Mouse (Mus musculus): ENCODE data around the gene Gda. TPM values are rescaled to one million over a fixed set of nuclear protein-coding genes. Genes with fewer than 3 reads are reported as not detected.

The Gda gene
- 0.13 and 0.16 TPM in 2 replicates for total RNA-seq (2012; rRNA removed)

- Histone ChIP-seq H3K9me3 (ENCODE audit: control insufficient read depth, insufficient read depth, low read depth, low read length) (no peaks in the 10 kb centered on the region), H3K9ac (ENCODE audit: insufficient read depth, low read depth, low read length, poor library complexity, severe bottlenecking) (peak within 1 kb of the TSS; percentile 45), H3K36me3 (ENCODE audit: control insufficient read depth, insufficient read depth, low read length, poor library complexity, severe bottlenecking) (no peaks in the 10 kb centered on the region), H3K27ac (ENCODE audit: insufficient read depth, low read depth, low read length, poor library complexity, severe bottlenecking) (no peak within 1 kb of the TSS), H3K4me3 (ENCODE audit: insufficient read depth in 1 of 2, low read depth in 1 of 2, low read length in 2 of 2, poor library complexity in 1 of 2, severe bottlenecking in 1 of 2) (peak within 1 kb of the TSS; percentile 68 to 75), H3K4me1 (ENCODE audit: control insufficient read depth in 2 of 2, insufficient read depth in 2 of 2, low read length in 2 of 2, poor library complexity in 1 of 2) (no peaks in the 10 kb centered on the region; a peak in 1 of 4 replicates)
- no peak for TF ChIP-seq CHD2 (IDR thresholded peaks at IDR 0.05; ENCODE audit: low read depth, low read length)
- TF ChIP-seq ZC3H11A (IDR thresholded peaks at IDR 0.05; ENCODE audit: borderline replicate concordance, low read depth, low read length) = no peak
- TF ChIP-seq MAFK (IDR thresholded peaks at IDR 0.05; ENCODE audit: insufficient read depth, low read depth, low read length) = no peak
- no peak for TF ChIP-seq HCFC1 (IDR thresholded peaks at IDR 0.05; ENCODE audit: borderline replicate concordance, insufficient read depth, low read length)
- TF ChIP-seq ZNF384 (IDR thresholded peaks at IDR 0.05; ENCODE audit: low read depth, low read length) = no peak
- no peak for DNase-seq (ENCODE audit: low read depth, low spot score)
- in situ Hi-C loops (cut with MboI; ENCODE audit: low sequenced_read_pairs in 2 of 2, unreplicated experiment in 2 of 2) = no loop called here
These were observed at the start of gene Gda for GRCm38 (mm10) chr19:21473345-21473744. TSS of gene Gda (minus strand) at chr19:21473445.

- Histone ChIP-seq H3K9ac (ENCODE audit: insufficient read depth, low read depth, low read length, poor library complexity, severe bottlenecking) (no peak overlapping the region), H3K4me1 (ENCODE audit: control insufficient read depth in 2 of 2, insufficient read depth in 2 of 2, low read length in 2 of 2, poor library complexity in 1 of 2) (no peaks in the 10 kb centered on the region), H3K4me3 (ENCODE audit: insufficient read depth in 1 of 2, low read depth in 1 of 2, low read length in 2 of 2, poor library complexity in 1 of 2, severe bottlenecking in 1 of 2) (no peak overlapping the region), H3K9me3 (ENCODE audit: control insufficient read depth, insufficient read depth, low read depth, low read length) (no peaks in the 10 kb centered on the region), H3K36me3 (ENCODE audit: control insufficient read depth, insufficient read depth, low read length, poor library complexity, severe bottlenecking) (no peaks in the 10 kb centered on the region), H3K27ac (ENCODE audit: insufficient read depth, low read depth, low read length, poor library complexity, severe bottlenecking) (no peak overlapping the region)
- in situ Hi-C loops (cut with MboI; ENCODE audit: low sequenced_read_pairs in 2 of 2, unreplicated experiment in 2 of 2) = no loop called here
- no peak for DNase-seq (ENCODE audit: low read depth, low spot score)
- TF ChIP-seq ZC3H11A (IDR thresholded peaks at IDR 0.05; ENCODE audit: borderline replicate concordance, low read depth, low read length) (no peak), ZNF384 (IDR thresholded peaks at IDR 0.05; ENCODE audit: low read depth, low read length) (no peak), MAFK (IDR thresholded peaks at IDR 0.05; ENCODE audit: insufficient read depth, low read depth, low read length) (no peak), CHD2 (IDR thresholded peaks at IDR 0.05; ENCODE audit: low read depth, low read length) (no peak), HCFC1 (IDR thresholded peaks at IDR 0.05; ENCODE audit: borderline replicate concordance, insufficient read depth, low read length) (no peak)
These were observed 47.0 kb upstream of the Gda start for GRCm38 (mm10) chr19:21520280-21520679.

- no peaks in the 10 kb centered on the region for H3K9me3 ChIP-seq (ENCODE audit: control insufficient read depth, insufficient read depth, low read depth, low read length)
- H3K4me1 ChIP-seq (ENCODE audit: control insufficient read depth in 2 of 2, insufficient read depth in 2 of 2, low read length in 2 of 2, poor library complexity in 1 of 2) = no peaks in the 10 kb centered on the region
- peak; percentile 28 for DNase-seq (ENCODE audit: low read depth, low spot score)
- no peak overlapping the region for H3K9ac ChIP-seq (ENCODE audit: insufficient read depth, low read depth, low read length, poor library complexity, severe bottlenecking)
- no peak overlapping the region for H3K27ac ChIP-seq (ENCODE audit: insufficient read depth, low read depth, low read length, poor library complexity, severe bottlenecking)
- no peak overlapping the region for H3K4me3 ChIP-seq (ENCODE audit: insufficient read depth in 1 of 2, low read depth in 1 of 2, low read length in 2 of 2, poor library complexity in 1 of 2, severe bottlenecking in 1 of 2)
- in situ Hi-C loops (cut with MboI; ENCODE audit: low sequenced_read_pairs in 2 of 2, unreplicated experiment in 2 of 2) = no loop called here
- no peaks in the 10 kb centered on the region for H3K36me3 ChIP-seq (ENCODE audit: control insufficient read depth, insufficient read depth, low read length, poor library complexity, severe bottlenecking)
- TF ChIP-seq ZNF384 (IDR thresholded peaks at IDR 0.05; ENCODE audit: low read depth, low read length) (no peak), ZC3H11A (IDR thresholded peaks at IDR 0.05; ENCODE audit: borderline replicate concordance, low read depth, low read length) (peak; percentile 44; the same call in 1 of the 2 replicates)
These were observed 36.9 kb upstream of the Gda start for GRCm38 (mm10) chr19:21510116-21510515.

- H3K4me1 ChIP-seq (ENCODE audit: control insufficient read depth in 2 of 2, insufficient read depth in 2 of 2, low read length in 2 of 2, poor library complexity in 1 of 2) = no peaks in the 10 kb centered on the region
- H3K9ac ChIP-seq (ENCODE audit: insufficient read depth, low read depth, low read length, poor library complexity, severe bottlenecking) = no peak overlapping the region
- H3K27ac ChIP-seq (ENCODE audit: insufficient read depth, low read depth, low read length, poor library complexity, severe bottlenecking) = no peak overlapping the region
- in situ Hi-C loops (cut with MboI; ENCODE audit: low sequenced_read_pairs in 2 of 2, unreplicated experiment in 2 of 2) = no loop called here
- DNase-seq (ENCODE audit: low read depth, low spot score) = no peak
- no peak overlapping the region for H3K4me3 ChIP-seq (ENCODE audit: insufficient read depth in 1 of 2, low read depth in 1 of 2, low read length in 2 of 2, poor library complexity in 1 of 2, severe bottlenecking in 1 of 2)
- no peaks in the 10 kb centered on the region for H3K9me3 ChIP-seq (ENCODE audit: control insufficient read depth, insufficient read depth, low read depth, low read length)
- no peaks in the 10 kb centered on the region for H3K36me3 ChIP-seq (ENCODE audit: control insufficient read depth, insufficient read depth, low read length, poor library complexity, severe bottlenecking)
- TF ChIP-seq HCFC1 (IDR thresholded peaks at IDR 0.05; ENCODE audit: borderline replicate concordance, insufficient read depth, low read length) (no peak), CHD2 (IDR thresholded peaks at IDR 0.05; ENCODE audit: low read depth, low read length) (no peak), ZNF384 (IDR thresholded peaks at IDR 0.05; ENCODE audit: low read depth, low read length) (no peak), ZC3H11A (IDR thresholded peaks at IDR 0.05; ENCODE audit: borderline replicate concordance, low read depth, low read length) (no peak), MAFK (IDR thresholded peaks at IDR 0.05; ENCODE audit: insufficient read depth, low read depth, low read length) (no peak)
These were observed 34.5 kb upstream of the Gda start for GRCm38 (mm10) chr19:21507561-21508232.

GRCm38 (mm10) chr19:21507133-21507532, 33.9 kb upstream of the Gda start:
- H3K36me3 ChIP-seq (ENCODE audit: control insufficient read depth, insufficient read depth, low read length, poor library complexity, severe bottlenecking) = no peaks in the 10 kb centered on the region
- H3K9me3 ChIP-seq (ENCODE audit: control insufficient read depth, insufficient read depth, low read depth, low read length) = no peaks in the 10 kb centered on the region
- H3K4me1 ChIP-seq (ENCODE audit: control insufficient read depth in 2 of 2, insufficient read depth in 2 of 2, low read length in 2 of 2, poor library complexity in 1 of 2) = no peaks in the 10 kb centered on the region
- no peak for DNase-seq (ENCODE audit: low read depth, low spot score)
- in situ Hi-C loops (cut with MboI; ENCODE audit: low sequenced_read_pairs in 2 of 2, unreplicated experiment in 2 of 2) = no loop called here
- TF ChIP-seq HCFC1 (IDR thresholded peaks at IDR 0.05; ENCODE audit: borderline replicate concordance, insufficient read depth, low read length) = no peak
- no peak for TF ChIP-seq CHD2 (IDR thresholded peaks at IDR 0.05; ENCODE audit: low read depth, low read length)
- TF ChIP-seq ZNF384 (IDR thresholded peaks at IDR 0.05; ENCODE audit: low read depth, low read length) = no peak
- TF ChIP-seq ZC3H11A (IDR thresholded peaks at IDR 0.05; ENCODE audit: borderline replicate concordance, low read depth, low read length) = no peak
- TF ChIP-seq MAFK (IDR thresholded peaks at IDR 0.05; ENCODE audit: insufficient read depth, low read depth, low read length) = no peak
- no peak overlapping the region for H3K9ac ChIP-seq (ENCODE audit: insufficient read depth, low read depth, low read length, poor library complexity, severe bottlenecking)
- no peak overlapping the region for H3K4me3 ChIP-seq (ENCODE audit: insufficient read depth in 1 of 2, low read depth in 1 of 2, low read length in 2 of 2, poor library complexity in 1 of 2, severe bottlenecking in 1 of 2)
- no peak overlapping the region for H3K27ac ChIP-seq (ENCODE audit: insufficient read depth, low read depth, low read length, poor library complexity, severe bottlenecking)

All from ES-E14 (cell line).